Mouse (Mus musculus): ENCODE measurements around the gene H60b.
"Not testable (repeated sequence)": the region's sequence is repeated elsewhere in the genome, so short reads cannot be mapped to it uniquely, and the experiment has no call there.

H60b gene

GRCm38 (mm10) chr10:22165328-22166003 lies 7.1 kb downstream of the H60b start:
- not testable (repeated sequence) for DNase-seq (ENCODE audit: low spot score)

- DNase-seq (ENCODE audit: low spot score) = not testable (repeated sequence)
Measured at GRCm38 (mm10) chr10:22166025-22166424, 7.6 kb downstream of the H60b start.

- not testable (repeated sequence) for DNase-seq (ENCODE audit: low spot score)
Measured at GRCm38 (mm10) chr10:22167061-22167460, 8.7 kb downstream of the H60b start.

- DNase-seq (ENCODE audit: low spot score) = not testable (repeated sequence)
Measured at GRCm38 (mm10) chr10:22169116-22169515, 10.7 kb downstream of the H60b start.

GRCm38 (mm10) chr10:22172431-22173334 lies 14.3 kb downstream of the H60b start:
- not testable (repeated sequence) for DNase-seq (ENCODE audit: low spot score)

- not testable (repeated sequence) for DNase-seq (ENCODE audit: low spot score)
Measured at GRCm38 (mm10) chr10:22173335-22174189, 15.2 kb downstream of the H60b start.

GRCm38 (mm10) chr10:22174190-22174487 lies 15.8 kb downstream of the H60b start:
- not testable (repeated sequence) for DNase-seq (ENCODE audit: low spot score)

GRCm38 (mm10) chr10:22176515-22176914 lies 18.1 kb downstream of the H60b start:
- DNase-seq (ENCODE audit: low spot score) = not testable (repeated sequence)

GRCm38 (mm10) chr10:22191035-22191434 lies 32.6 kb downstream of the H60b start:
- not testable (repeated sequence) for DNase-seq (ENCODE audit: low spot score)

GRCm38 (mm10) chr10:22201352-22201751 lies 43.0 kb downstream of the H60b start:
- not testable (repeated sequence) for DNase-seq (ENCODE audit: low spot score)

GRCm38 (mm10) chr10:22202784-22203583 lies 44.6 kb downstream of the H60b start:
- DNase-seq (ENCODE audit: low spot score) = not testable (repeated sequence)

GRCm38 (mm10) chr10:22206443-22206842 lies 48.1 kb downstream of the H60b start:
- not testable (repeated sequence) for DNase-seq (ENCODE audit: low spot score)

- not testable (repeated sequence) for DNase-seq (ENCODE audit: low spot score)
Measured at GRCm38 (mm10) chr10:22212012-22212696, 53.8 kb downstream of the H60b start.

GRCm38 (mm10) chr10:22223474-22224349 lies 65.3 kb downstream of the H60b start:
- DNase-seq (ENCODE audit: low spot score) = not testable (repeated sequence)

GRCm38 (mm10) chr10:22265060-22265459 lies 106.7 kb downstream of the H60b start:
- DNase-seq (ENCODE audit: low spot score) = no peak

- DNase-seq (ENCODE audit: low spot score) = not testable (repeated sequence)
Measured at GRCm38 (mm10) chr10:22270879-22271786, 112.7 kb downstream of the H60b start.

GRCm38 (mm10) chr10:22272914-22273683 lies 114.7 kb downstream of the H60b start:
- DNase-seq (ENCODE audit: low spot score) = not testable (repeated sequence)
